Mouse (Mus musculus): Measurements from ENCODE around the gene Zmym6. TPM values are rescaled to one million over a fixed set of nuclear protein-coding genes. Genes with fewer than 3 reads are reported as not detected.

The Zmym6 gene
- polyA plus RNA-seq, 1 experiment from 2014 or later, result 10.8 TPM

GRCm38 (mm10) chr4:127169346-127170221, 92.4 kb downstream of the Zmym6 start:
- Histone ChIP-seq H3K27ac (ENCODE audit: low read length) (no peak overlapping the region), H3K9ac (ENCODE audit: low read length) (peak overlapping the region; percentile 69), H3K9me3 (replicated peaks; ENCODE audit: control insufficient read depth, low read length) (0 out of 2 replicates have a peak, but pooled peaks cover 4% of the 10 kb centered on the region), H3K27me3 (ENCODE audit: control insufficient read depth, insufficient read depth, low read length) (peaks cover 53% of the 10 kb centered on the region), H3K4me1 (ENCODE audit: control insufficient read depth, insufficient read depth, low read length) (peaks cover 12% of the 10 kb centered on the region), H3K4me2 (ENCODE audit: low read depth, low read length) (peak overlapping the region; percentile 99), H3K36me3 (ENCODE audit: control insufficient read depth, insufficient read depth) (no peaks in the 10 kb centered on the region), H3K4me3 (ENCODE audit: low read length) (peak overlapping the region; percentile 74)
- 3% methylated on average over 49 of the region's 51 CpGs for WGBS
- ATAC-seq (replicated peaks; ENCODE audit: extremely low read depth, insufficient read depth, low FRiP score), result peak; percentile 21; the same call in 1 of the 2 replicates

DNA sequence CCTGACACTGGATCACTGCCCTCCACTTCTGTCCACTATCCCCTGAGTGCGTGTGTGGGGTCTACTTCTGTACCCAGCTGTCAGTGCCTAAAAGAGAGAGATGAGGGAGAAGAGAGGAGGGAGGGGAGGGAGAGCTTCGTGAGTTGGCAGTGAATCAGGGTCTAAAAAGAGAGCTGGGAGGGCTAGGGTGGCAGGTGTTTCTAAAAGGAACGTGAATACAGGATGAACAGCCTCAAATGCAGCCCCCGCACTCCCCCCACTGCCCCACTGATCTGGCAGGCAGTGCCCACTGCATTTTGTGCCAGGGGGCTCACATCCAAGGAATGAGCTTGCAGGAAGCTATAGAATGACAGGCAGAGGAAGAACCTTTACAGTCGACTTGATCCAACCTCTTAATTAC, 93.7 kb downstream of the Zmym6 start:
- Histone ChIP-seq H3K27ac (ENCODE audit: low read length) (no peak overlapping the region), H3K9me3 (replicated peaks; ENCODE audit: control insufficient read depth, low read length) (0 out of 2 replicates have a peak, but pooled peaks cover 4% of the 10 kb centered on the region), H3K4me3 (ENCODE audit: low read length) (no peak overlapping the region), H3K4me2 (ENCODE audit: low read depth, low read length) (no peak overlapping the region), H3K4me1 (ENCODE audit: control insufficient read depth, insufficient read depth, low read length) (peaks cover 12% of the 10 kb centered on the region), H3K36me3 (ENCODE audit: control insufficient read depth, insufficient read depth) (no peaks in the 10 kb centered on the region), H3K9ac (ENCODE audit: low read length) (no peak overlapping the region), H3K27me3 (ENCODE audit: control insufficient read depth, insufficient read depth, low read length) (peaks cover 53% of the 10 kb centered on the region)
- 40% methylated on average over 5 of the region's 5 CpGs for WGBS
- ATAC-seq (replicated peaks; ENCODE audit: extremely low read depth, insufficient read depth, low FRiP score), result no peak

DNA sequence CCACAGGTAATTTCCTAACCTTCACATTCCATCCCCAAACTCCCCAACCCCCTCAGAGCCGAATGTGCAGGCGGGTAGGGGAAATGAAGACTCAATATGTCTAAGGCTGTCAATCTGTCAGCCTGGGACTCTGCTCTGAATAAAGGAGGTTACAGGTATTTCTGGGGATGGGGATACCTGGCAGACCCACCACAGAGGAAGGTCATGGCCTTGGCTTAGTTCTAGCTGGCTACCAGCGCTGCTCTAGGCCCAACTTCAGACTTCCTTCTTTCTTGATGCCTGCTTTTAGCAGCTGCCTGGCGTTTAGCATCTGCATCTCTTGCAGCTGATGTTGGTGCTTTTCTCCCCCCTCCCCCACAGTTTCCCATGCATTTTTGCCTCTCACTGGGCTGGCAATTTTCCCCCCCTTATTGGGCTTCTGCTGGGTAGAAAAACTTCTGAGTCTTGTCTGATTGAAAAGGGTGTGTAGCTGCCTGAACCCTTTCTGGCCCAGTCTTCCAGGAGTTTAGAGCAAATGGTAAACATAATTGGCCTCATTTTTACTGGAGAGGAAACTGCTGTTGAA, 94.2 kb downstream of the Zmym6 start:
- Histone ChIP-seq H3K9ac (ENCODE audit: low read length) (no peak overlapping the region), H3K27me3 (ENCODE audit: control insufficient read depth, insufficient read depth, low read length) (peaks cover 53% of the 10 kb centered on the region), H3K27ac (ENCODE audit: low read length) (no peak overlapping the region), H3K36me3 (ENCODE audit: control insufficient read depth, insufficient read depth) (no peaks in the 10 kb centered on the region), H3K9me3 (replicated peaks; ENCODE audit: control insufficient read depth, low read length) (no peaks in the 10 kb centered on the region), H3K4me3 (ENCODE audit: low read length) (no peak overlapping the region), H3K4me2 (ENCODE audit: low read depth, low read length) (no peak overlapping the region), H3K4me1 (ENCODE audit: control insufficient read depth, insufficient read depth, low read length) (peaks cover 12% of the 10 kb centered on the region)
- WGBS, result 52% methylated on average over 4 of the region's 4 CpGs
- no peak for ATAC-seq (replicated peaks; ENCODE audit: extremely low read depth, insufficient read depth, low FRiP score)

DNA sequence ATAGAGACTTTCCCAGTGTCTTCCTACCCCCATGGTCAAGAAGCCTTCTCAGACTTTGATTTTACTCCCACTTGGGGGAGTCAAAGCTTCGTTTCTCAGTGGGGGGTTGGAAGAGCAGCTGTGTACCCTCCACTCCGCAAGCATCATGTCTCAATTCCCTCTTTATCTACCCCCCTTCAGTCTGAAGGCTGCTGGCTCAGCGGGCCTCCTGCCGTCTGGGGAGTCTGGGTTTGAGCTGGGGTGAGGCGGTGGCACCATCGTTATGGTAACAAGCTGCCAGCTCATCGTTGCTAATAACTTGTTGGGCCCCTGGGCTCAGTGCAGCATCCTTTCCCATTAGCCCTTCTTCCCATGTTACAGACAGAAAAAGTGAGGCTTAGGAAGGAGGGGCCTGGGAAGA, 94.9 kb downstream of the Zmym6 start:
- no peak overlapping the region for H3K4me2 ChIP-seq (ENCODE audit: low read depth, low read length)
- 18% methylated on average over 7 of the region's 7 CpGs for WGBS
- H3K9me3 ChIP-seq (replicated peaks; ENCODE audit: control insufficient read depth, low read length), result no peaks in the 10 kb centered on the region
- H3K27me3 ChIP-seq (ENCODE audit: control insufficient read depth, insufficient read depth, low read length), result peaks cover 48% of the 10 kb centered on the region
- no peaks in the 10 kb centered on the region for H3K36me3 ChIP-seq (ENCODE audit: control insufficient read depth, insufficient read depth)
- no peak overlapping the region for H3K4me3 ChIP-seq (ENCODE audit: low read length)
- H3K4me1 ChIP-seq (ENCODE audit: control insufficient read depth, insufficient read depth, low read length), result peaks cover 12% of the 10 kb centered on the region
- no peak for ATAC-seq (replicated peaks; ENCODE audit: extremely low read depth, insufficient read depth, low FRiP score)
- no peak overlapping the region for H3K27ac ChIP-seq (ENCODE audit: low read length)
- H3K9ac ChIP-seq (ENCODE audit: low read length), result no peak overlapping the region

DNA sequence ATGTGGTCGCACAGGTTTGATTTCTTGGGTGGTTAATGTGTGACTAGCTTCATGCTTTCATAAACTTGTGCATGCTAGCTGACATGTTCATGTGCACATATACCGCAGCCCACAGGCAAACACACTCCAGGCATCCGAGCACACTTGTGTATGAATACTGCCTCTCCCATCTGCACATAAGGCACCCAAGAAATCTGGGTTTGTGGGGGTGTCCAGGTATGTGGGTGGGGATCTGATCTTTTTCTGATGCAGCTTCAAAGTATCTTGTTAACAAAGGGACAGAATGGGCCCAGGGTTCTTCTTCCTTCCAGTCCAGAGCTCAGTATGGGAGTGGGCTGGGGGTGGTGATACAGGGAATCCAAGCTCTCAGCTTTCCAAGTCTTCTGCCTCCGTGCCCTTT, 95.4 kb downstream of the Zmym6 start:
- no peak overlapping the region for H3K27ac ChIP-seq (ENCODE audit: low read length)
- no peaks in the 10 kb centered on the region for H3K36me3 ChIP-seq (ENCODE audit: control insufficient read depth, insufficient read depth)
- WGBS, result 62% methylated on average over 4 of the region's 4 CpGs
- peaks cover 12% of the 10 kb centered on the region for H3K4me1 ChIP-seq (ENCODE audit: control insufficient read depth, insufficient read depth, low read length)
- no peak overlapping the region for H3K9ac ChIP-seq (ENCODE audit: low read length)
- no peaks in the 10 kb centered on the region for H3K9me3 ChIP-seq (replicated peaks; ENCODE audit: control insufficient read depth, low read length)
- peaks cover 46% of the 10 kb centered on the region for H3K27me3 ChIP-seq (ENCODE audit: control insufficient read depth, insufficient read depth, low read length)
- no peak overlapping the region for H3K4me3 ChIP-seq (ENCODE audit: low read length)
- no peak for ATAC-seq (replicated peaks; ENCODE audit: extremely low read depth, insufficient read depth, low FRiP score)
- H3K4me2 ChIP-seq (ENCODE audit: low read depth, low read length), result no peak overlapping the region

GRCm38 (mm10) chr4:127173461-127173860, 96.3 kb downstream of the Zmym6 start:
- H3K9ac ChIP-seq (ENCODE audit: low read length), result no peak overlapping the region
- H3K4me3 ChIP-seq (ENCODE audit: low read length), result no peak overlapping the region
- peaks cover 39% of the 10 kb centered on the region for H3K27me3 ChIP-seq (ENCODE audit: control insufficient read depth, insufficient read depth, low read length)
- no peak overlapping the region for H3K27ac ChIP-seq (ENCODE audit: low read length)
- ATAC-seq (replicated peaks; ENCODE audit: extremely low read depth, insufficient read depth, low FRiP score), result peak; percentile 30; the same call in 1 of the 2 replicates
- peaks cover 5% of the 10 kb centered on the region for H3K4me1 ChIP-seq (ENCODE audit: control insufficient read depth, insufficient read depth, low read length)
- no peaks in the 10 kb centered on the region for H3K9me3 ChIP-seq (replicated peaks; ENCODE audit: control insufficient read depth, low read length)
- no peak overlapping the region for H3K4me2 ChIP-seq (ENCODE audit: low read depth, low read length)
- H3K36me3 ChIP-seq (ENCODE audit: control insufficient read depth, insufficient read depth), result no peaks in the 10 kb centered on the region
- 2% methylated on average over 8 of the region's 8 CpGs for WGBS

Other genes starting within 250 kb of the Zmym6 start
- gene Zmym4, start 109.2 kb upstream of the Zmym6 start, polyA plus RNA-seq (2015; fragmentation: Nextera tagmentation; extraction: Ambion mirVana), result 9.4 and 12.3 TPM in 2 replicates
- 34.4 and 38.4 TPM in 2 replicates for gene Sfpq, start 56.1 kb upstream of the Zmym6 start, polyA plus RNA-seq (2015; fragmentation: Nextera tagmentation; extraction: Ambion mirVana)
- 11.9 and 12.4 TPM in 2 replicates for gene Zmym1, start 16.2 kb upstream of the Zmym6 start, polyA plus RNA-seq (2015; fragmentation: Nextera tagmentation; extraction: Ambion mirVana)
- gene Tmem35b, start 46.3 kb downstream of the Zmym6 start, polyA plus RNA-seq (2015; fragmentation: Nextera tagmentation; extraction: Ambion mirVana), result 14.2 and 14.4 TPM in 2 replicates
- 0.39 and 0.45 TPM in 2 replicates for gene Dlgap3, start 91.8 kb downstream of the Zmym6 start, polyA plus RNA-seq (2015; fragmentation: Nextera tagmentation; extraction: Ambion mirVana)
- gene Smim12, start 166.4 kb downstream of the Zmym6 start, polyA plus RNA-seq (2015; fragmentation: Nextera tagmentation; extraction: Ambion mirVana), result 67.2 and 69.3 TPM in 2 replicates
- gene Gja4, start 236.7 kb downstream of the Zmym6 start, polyA plus RNA-seq (2015; fragmentation: Nextera tagmentation; extraction: Ambion mirVana), result 32.3 and 33.3 TPM in 2 replicates